Mouse (Mus musculus): ENCODE results near the gene Slc26a1. TPM values are rescaled to one million over a fixed set of nuclear protein-coding genes. Genes with fewer than 3 reads are reported as not detected.

The Slc26a1 gene
- under 1 TPM; 0.08 to 0.17 TPM for polyA plus RNA-seq (2017; shearing (Covaris generic))

DNA sequence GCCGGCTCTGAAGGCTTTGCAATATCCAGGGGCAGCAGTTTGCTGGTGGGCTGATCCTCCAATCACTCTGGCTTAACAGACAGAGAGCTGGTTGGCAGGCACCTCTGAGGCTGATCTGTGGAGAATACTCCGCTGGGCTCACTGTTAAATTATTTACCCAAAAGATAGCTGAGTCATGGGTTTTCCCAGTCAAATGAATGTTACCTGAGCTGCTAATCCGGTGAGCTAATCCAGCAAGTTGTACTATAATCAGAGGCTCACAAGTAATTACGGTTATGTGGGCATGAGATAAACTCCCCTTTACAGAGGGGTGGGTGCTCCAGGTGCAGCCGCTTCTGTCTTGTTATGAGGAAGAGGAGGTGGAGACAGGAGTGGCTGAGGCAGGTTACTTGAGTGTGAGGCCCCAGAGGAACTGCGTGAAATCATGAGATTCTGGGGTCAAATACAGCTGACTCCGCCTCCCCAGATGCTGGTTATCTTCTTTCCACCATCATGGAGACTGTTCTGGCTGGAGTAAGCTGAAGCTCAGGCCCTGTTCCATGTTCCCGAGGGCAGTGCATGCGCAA lies at the start of gene Slc26a1:
Gene Slc26a1 (minus strand): TSS at position 319 of the 566 bp plus-strand sequence.

DNA sequence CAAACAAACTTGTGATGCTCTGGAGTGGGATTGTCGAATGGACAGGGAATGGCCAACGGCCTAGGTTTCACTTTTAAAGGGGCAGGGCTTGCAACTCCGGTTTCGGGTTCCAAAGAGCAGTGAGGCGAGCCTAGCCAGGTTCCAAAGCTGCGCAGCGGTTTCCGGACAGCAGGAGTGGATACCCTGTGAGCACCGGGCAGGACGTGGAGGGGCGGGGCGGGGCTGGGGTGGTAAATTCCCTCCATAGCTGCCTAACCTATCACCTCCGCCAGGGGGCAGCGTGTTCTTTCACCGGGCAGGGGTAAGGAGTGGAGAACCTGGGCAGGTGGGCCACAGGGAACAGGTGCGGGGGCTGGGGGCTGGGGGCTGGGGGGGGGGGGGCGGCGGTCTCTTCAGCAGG lies 16.9 kb upstream of the Slc26a1 start, which contains the start of gene Fgfrl1:
Gene Fgfrl1 (plus strand): TSS at position 112 of the 400 bp plus-strand sequence.

DNA sequence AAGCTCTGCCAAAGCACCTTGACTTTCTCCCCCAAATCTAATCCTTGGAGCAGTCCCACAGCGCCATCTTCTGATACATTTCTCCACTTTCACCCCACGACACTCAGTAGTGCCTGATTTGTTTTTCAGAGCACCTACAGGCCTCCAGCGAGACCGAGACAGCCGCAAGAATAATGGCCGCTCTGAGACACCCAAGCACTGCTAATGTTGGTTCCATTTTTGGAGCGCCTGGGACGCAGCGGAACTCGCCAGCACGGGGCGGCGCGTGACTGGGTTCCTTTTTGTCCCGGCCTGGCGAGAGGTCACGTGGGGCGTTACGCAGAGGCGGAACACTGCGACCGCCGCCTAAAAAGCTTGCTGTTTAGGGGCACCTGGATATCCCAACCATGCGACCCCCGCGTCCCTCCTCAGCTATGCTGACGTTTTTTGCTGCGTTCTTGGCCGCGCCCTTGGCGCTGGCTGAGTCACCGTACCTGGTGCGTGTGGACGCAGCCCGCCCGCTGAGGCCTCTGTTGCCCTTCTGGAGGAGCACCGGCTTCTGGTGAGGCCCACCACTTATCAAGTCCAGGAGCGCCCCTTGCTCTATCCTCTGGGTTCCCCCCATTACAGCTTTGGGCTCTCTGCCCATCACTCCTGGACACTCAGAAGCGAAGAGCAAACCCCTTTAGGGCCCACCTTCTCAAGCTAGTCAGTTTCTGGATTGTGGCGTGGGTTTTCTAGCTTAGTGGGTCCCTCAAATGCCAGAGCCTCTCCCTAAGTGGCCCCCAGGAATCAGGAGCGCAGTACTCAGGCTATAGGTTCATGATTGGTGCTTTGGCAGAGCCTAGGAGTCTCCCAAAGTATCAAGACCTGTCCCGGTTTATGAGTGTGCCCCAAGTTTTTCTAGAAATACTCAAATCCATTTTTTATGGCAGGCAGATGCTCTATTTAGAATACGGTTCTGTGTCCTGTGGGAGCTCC lies 6.1 kb downstream of the Slc26a1 start, which contains the start of gene Dgkq:
Gene Dgkq (minus strand): TSS at position 696 of the 960 bp plus-strand sequence.

DNA sequence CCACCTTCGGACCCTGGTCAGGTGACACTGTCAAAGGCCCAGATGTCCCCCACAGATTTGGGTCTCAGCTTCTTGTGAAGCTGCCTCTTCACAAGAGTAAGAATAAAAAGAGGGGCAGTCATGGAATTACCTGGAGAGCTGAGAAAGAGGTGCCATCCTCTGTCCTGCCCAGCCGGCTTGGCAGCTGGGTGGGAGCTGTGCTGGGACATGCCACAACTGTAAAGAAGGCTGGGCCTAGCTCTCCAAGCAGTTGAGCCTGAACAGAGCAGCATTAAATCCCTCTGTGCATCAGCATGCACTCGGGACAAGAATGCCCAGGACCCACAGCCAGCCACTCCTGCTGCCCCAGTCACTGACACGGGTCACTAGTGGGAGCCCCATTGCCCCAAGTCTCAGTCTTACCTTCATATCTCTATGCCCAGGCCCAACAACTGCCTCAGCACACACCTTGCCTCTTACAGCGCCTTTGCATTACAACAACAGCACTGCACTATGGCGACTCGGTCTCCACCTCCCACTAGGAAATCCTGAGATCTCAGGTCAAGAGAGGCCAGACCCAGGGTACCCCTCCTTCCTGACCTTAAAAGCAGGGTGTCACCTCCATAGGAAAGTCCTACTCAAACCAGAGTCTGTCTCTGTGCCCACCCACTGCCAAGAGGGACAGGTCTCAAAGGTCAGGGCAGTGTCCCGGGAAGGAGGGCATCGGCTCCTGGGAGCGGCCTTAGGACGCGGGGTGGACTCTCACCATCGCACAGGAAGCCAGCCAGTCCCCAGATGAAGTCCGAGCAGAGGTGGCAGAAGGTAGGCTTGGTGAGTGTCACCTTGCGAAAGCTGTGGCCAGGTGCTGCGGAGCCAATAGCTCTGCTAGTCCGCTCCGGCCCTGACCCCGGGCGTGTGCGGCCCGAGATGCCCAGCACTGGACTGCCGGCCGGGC lies 15.4 kb downstream of the Slc26a1 start, which contains the start of gene Idua:
Gene Idua (plus strand): TSS at position 634 of the 934 bp plus-strand sequence.

DNA sequence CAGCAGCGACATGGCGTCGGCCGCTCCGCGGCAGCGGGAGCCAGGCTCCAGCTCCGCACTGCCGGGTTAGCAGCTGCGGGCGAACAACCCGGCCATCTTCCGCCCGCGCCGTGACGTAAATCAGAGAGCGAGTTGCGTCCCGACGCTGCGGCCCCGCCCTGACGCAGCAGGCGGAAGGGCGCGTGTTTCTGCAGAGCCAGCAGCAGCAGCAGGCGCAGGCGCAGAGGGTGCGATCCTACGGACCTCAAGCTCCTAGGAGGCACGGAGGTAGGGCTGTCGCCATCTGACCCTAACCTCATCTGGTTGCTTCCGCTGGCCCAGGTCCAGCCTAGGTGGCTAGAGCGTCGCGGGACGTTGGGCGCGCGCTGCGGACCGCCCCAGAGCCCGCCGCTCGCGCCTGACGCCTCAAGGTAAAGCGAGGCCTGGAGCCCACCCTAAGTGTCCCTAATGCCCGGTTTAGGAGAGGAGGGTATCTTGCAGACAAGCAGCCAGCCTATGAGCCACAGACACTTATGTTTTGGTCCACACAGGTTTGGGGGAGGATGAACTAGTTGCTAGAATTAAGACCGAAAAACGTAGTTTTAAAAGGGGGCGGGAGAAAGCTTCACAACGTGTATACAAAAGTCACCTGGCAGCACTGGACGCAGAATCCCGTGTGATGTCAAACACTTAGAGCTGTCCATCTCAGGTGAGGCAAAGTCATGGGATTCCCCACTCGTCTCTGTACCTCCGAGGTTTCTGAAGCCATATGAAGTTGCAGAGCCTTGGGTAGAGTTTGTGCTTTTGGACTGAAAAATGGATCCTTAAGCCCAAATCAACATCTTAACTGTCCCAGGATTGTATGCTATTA lies 45.5 kb downstream of the Slc26a1 start, which contains the start of the genes Gak and Tmem175:
Gene Gak (minus strand): TSS at position 122 of the 850 bp plus-strand sequence.
Gene Tmem175 (plus strand): TSS at position 137 of the 850 bp plus-strand sequence.

Other genes starting within 250 kb of the Slc26a1 start
- 100 to 1,000 TPM; 124 to 148 TPM for gene Atp5k, start 241.1 kb downstream of the Slc26a1 start, polyA plus RNA-seq (2017; shearing (Covaris generic))
- gene Mfsd7a, start 226.7 kb downstream of the Slc26a1 start, polyA plus RNA-seq (2017; shearing (Covaris generic)): not detected
- gene Pcgf3, start 214.3 kb downstream of the Slc26a1 start, polyA plus RNA-seq (2017; shearing (Covaris generic)): 10 to 100 TPM; 11.6 to 23.0 TPM
- not detected for gene Cplx1, start 125.5 kb downstream of the Slc26a1 start, polyA plus RNA-seq (2017; shearing (Covaris generic))
- gene Gak, start 45.8 kb downstream of the Slc26a1 start, polyA plus RNA-seq (2017; shearing (Covaris generic)): 100 to 1,000 TPM; 130 to 159 TPM
- 10 to 100 TPM; 37.3 to 38.5 TPM for gene Tmem175, start 45.8 kb downstream of the Slc26a1 start, polyA plus RNA-seq (2017; shearing (Covaris generic))
- gene Idua, start 15.2 kb downstream of the Slc26a1 start, polyA plus RNA-seq (2017; shearing (Covaris generic)): 10 to 100 TPM; 42.1 to 43.8 TPM
- gene Dgkq, start 5.9 kb downstream of the Slc26a1 start, polyA plus RNA-seq (2017; shearing (Covaris generic)): 10 to 100 TPM; 18.4 to 21.3 TPM
- 1 to 10 TPM; 2.1 to 6.7 TPM for gene Fgfrl1, start 16.8 kb upstream of the Slc26a1 start, polyA plus RNA-seq (2017; shearing (Covaris generic))
- gene Rnf212, start 99.4 kb upstream of the Slc26a1 start, polyA plus RNA-seq (2017; shearing (Covaris generic)): not detected
- not detected for gene Tmed11, start 119.8 kb upstream of the Slc26a1 start, polyA plus RNA-seq (2017; shearing (Covaris generic))
- under 1 TPM in 1 of 2 experiments, not detected in 1; 0.02 TPM for gene Vmn2r8, start 133.3 kb upstream of the Slc26a1 start, polyA plus RNA-seq (2017; shearing (Covaris generic))
- gene Vmn2r9, start 177.0 kb upstream of the Slc26a1 start, polyA plus RNA-seq (2017; shearing (Covaris generic)): under 1 TPM; 0.02 to 0.45 TPM